Mouse (Mus musculus): ENCODE results near the gene Taf6l.

DNA sequence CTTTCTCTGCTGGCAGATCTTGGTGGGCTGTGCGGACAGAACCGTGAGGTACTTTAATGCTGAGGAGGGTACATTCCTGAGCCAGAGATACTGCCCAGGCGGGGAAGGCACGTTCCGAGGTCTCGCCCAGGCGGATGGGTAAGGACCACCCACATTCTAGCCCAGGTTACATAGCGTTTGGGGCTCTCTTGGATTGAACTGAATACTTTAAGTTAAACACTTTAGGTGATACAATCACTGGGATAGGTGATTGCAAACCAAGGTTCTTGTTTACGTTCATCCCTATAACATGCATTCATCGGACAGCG is 50.1 kb downstream of the Taf6l start:
- TF ChIP-seq CTCF (conservative IDR thresholded peaks at IDR 0.05; ENCODE audit: insufficient read depth, insufficient read length, low read depth, low read length) (no peak), POLR2A (IDR thresholded peaks at IDR 0.05; ENCODE audit: low read depth, low read length) (no peak)

All from kidney, adult 2 months (tissue).